Mouse (Mus musculus): ENCODE data around the gene Ston2. TPM values are rescaled to one million over a fixed set of nuclear protein-coding genes. Genes with fewer than 3 reads are reported as not detected.

Gene Ston2
- total RNA-seq, 1 experiment from 2014 or later, result 18.2 TPM

DNA sequence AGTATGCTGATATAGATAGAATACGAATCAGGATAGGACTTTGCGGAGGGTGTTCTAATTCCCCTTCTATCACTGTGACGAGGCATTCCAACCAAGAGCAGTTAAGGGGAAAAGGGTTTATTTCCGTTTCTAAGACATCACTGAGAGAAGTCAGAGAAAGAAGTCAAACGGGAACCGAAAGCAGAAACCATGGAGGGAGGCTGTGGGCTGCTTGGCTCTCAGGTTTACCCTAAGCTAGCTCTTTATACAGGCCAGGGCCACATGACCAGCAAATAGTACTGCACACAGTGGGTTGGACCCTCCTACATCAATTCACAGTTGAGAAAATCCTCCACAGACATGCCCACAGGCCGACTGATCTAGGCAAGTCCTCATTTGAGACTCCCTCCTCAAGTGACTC is 69.1 kb downstream of the Ston2 start:
- ATAC-seq (ENCODE audit: extremely low read depth, insufficient number of reproducible peaks, low FRiP score, poor library complexity, severe bottlenecking), result no peak

GRCm38 (mm10) chr12:91715686-91716085 is 72.5 kb downstream of the Ston2 start:
- ATAC-seq (ENCODE audit: extremely low read depth, insufficient number of reproducible peaks, low FRiP score, poor library complexity, severe bottlenecking), result no peak

GRCm38 (mm10) chr12:91713358-91713757 is 74.8 kb downstream of the Ston2 start:
- ATAC-seq (ENCODE audit: extremely low read depth, insufficient number of reproducible peaks, low FRiP score, poor library complexity, severe bottlenecking), result no peak

DNA sequence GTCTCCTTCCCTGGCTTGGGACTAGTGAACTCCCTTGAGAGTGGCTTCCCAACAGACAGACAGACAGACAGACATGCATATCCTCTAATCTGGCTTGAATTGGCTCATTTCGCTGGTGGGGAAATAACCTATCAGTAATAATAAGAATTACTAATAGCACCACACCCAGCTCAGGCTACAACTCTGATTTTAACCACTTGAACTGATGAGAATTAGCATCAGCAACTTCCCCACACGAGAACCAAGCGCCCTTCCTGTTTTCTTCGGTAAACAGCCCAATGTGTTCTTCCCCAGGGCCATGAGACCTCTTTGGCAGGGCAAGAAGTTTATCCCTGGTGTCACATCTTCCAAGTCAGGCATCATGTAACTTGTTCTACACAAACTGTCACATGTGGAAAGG is 76.5 kb downstream of the Ston2 start:
- no peak for ATAC-seq (ENCODE audit: extremely low read depth, insufficient number of reproducible peaks, low FRiP score, poor library complexity, severe bottlenecking)

- ATAC-seq (ENCODE audit: extremely low read depth, insufficient number of reproducible peaks, low FRiP score, poor library complexity, severe bottlenecking), result no peak
These were observed 77.3 kb downstream of the Ston2 start for GRCm38 (mm10) chr12:91710876-91711275.

GRCm38 (mm10) chr12:91709634-91710033 is 78.6 kb downstream of the Ston2 start:
- ATAC-seq (ENCODE audit: extremely low read depth, insufficient number of reproducible peaks, low FRiP score, poor library complexity, severe bottlenecking), result no peak

DNA sequence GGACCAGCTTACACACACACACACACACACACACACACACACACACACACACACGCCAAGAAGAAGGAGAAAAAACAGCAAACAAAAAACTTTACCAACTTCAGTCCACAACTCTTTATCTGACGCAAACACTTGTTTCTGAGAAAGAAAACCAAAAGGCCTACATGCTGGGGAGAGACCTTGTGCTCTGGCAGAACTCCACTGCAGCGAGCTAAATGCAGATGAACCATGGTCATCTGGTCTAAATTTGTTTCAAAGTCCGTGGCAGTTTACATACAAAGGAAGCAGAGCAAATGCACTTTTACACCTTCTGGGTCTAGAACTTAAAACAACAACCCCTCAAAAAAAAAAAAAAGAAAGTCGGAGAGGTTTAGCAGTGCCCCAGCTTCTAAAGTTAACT is 79.0 kb downstream of the Ston2 start:
- ATAC-seq (ENCODE audit: extremely low read depth, insufficient number of reproducible peaks, low FRiP score, poor library complexity, severe bottlenecking), result no peak

GRCm38 (mm10) chr12:91707807-91708206 is 80.4 kb downstream of the Ston2 start:
- ATAC-seq (ENCODE audit: extremely low read depth, insufficient number of reproducible peaks, low FRiP score, poor library complexity, severe bottlenecking), result no peak

DNA sequence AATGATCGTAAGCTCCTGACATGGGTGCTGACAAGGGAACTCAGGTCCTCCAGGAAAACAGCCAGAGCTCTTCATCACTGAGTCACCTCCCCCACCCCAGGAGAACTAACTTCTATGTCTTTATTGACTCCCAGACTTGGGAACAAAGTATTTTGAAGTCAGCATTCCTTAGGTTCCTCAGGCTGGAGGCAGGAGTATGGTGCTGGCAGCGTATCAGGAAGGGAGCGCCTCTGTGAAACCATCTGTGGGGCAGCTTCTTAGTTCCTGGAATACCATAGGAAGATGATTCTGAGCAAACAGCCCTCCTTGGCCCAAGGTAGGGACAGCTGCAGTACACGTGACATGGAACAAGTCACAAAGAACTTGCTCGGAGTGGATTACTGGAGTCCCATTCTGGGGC is 84.7 kb downstream of the Ston2 start:
- no peak for ATAC-seq (ENCODE audit: extremely low read depth, insufficient number of reproducible peaks, low FRiP score, poor library complexity, severe bottlenecking)

DNA sequence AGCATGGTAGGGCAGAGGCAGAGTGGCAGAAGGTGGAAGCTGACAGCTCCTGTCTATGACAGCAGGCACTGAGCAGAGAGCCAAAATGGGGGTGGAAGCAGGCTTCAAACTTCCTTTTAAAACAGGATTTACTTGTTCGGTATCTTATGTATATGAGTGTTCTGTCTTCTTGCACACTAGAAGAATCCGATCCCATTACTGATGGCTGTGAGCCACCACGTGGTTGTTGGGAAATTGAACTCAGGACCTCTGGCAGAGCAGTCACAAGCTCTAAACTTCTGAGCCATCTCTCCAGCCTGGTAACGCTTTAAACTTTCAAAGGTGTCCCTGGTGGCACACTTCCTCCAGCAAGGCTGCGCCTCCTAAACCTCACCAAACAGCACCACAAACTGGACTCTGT is 85.4 kb downstream of the Ston2 start:
- no peak for ATAC-seq (ENCODE audit: extremely low read depth, insufficient number of reproducible peaks, low FRiP score, poor library complexity, severe bottlenecking)

- ATAC-seq (ENCODE audit: extremely low read depth, insufficient number of reproducible peaks, low FRiP score, poor library complexity, severe bottlenecking), result no peak
These were observed 88.6 kb downstream of the Ston2 start for GRCm38 (mm10) chr12:91699451-91700141.

DNA sequence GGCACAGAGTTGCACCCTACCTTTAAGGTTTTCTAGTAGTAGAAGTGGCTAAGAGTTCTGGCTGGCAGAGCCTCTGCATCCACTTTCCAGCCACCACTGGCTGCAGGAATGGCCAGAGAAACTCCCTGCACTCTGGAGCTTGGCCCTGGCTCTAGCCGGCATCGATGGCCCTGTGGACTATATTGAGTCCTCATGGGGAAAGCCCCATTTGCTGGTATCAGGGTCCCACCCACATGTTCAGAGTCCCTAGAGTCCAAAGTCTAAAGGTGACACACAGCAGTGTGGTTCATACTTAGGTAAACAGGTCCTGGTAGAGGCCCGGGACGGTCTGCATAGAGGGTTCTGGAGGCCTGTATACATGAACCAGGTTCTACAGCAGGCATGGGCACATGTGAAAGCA is 92.0 kb downstream of the Ston2 start:
- no peak for ATAC-seq (ENCODE audit: extremely low read depth, insufficient number of reproducible peaks, low FRiP score, poor library complexity, severe bottlenecking)

GRCm38 (mm10) chr12:91695761-91696160 is 92.4 kb downstream of the Ston2 start:
- ATAC-seq (ENCODE audit: extremely low read depth, insufficient number of reproducible peaks, low FRiP score, poor library complexity, severe bottlenecking), result no peak

DNA sequence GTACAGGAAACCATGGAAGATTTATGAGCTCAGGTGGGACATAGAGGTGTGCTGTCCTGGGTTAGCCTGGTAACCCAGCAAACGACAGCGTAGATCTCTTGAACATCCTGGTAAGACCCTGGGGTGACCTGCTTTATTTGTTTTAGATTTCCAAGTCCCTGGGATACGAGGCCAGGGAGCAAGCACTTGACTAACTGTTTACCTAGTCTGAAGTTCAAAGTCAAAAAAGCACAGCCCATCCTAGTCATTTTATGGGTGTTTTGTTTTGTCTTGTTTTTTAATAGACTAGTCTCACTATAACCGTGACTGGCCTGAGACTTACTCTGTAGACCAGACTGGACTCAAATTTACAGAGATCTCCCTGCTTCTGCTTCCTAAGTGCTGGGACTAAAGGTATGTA is 93.4 kb downstream of the Ston2 start:
- no peak for ATAC-seq (ENCODE audit: extremely low read depth, insufficient number of reproducible peaks, low FRiP score, poor library complexity, severe bottlenecking)

GRCm38 (mm10) chr12:91693566-91693965 is 94.6 kb downstream of the Ston2 start:
- no peak for ATAC-seq (ENCODE audit: extremely low read depth, insufficient number of reproducible peaks, low FRiP score, poor library complexity, severe bottlenecking)

DNA sequence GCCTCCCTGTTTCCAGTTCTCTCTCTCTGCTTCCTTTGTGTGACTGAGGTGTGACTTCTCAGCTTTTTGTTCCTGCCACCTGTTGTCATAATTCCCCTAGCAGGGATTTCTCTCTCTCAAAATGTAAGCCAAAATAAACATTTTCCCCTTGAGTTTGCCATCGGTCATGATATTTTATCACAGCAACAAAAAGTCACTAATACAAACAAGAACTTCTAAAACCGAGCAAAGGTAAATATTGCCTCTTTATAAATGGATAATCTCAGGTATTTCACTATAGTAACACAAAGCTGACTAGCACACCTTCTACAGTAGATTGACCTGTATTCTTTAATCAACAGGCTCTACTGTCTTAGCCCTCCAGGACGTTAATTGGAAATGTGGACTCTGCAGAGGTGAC is 95.2 kb downstream of the Ston2 start:
- no peak for ATAC-seq (ENCODE audit: extremely low read depth, insufficient number of reproducible peaks, low FRiP score, poor library complexity, severe bottlenecking)

DNA sequence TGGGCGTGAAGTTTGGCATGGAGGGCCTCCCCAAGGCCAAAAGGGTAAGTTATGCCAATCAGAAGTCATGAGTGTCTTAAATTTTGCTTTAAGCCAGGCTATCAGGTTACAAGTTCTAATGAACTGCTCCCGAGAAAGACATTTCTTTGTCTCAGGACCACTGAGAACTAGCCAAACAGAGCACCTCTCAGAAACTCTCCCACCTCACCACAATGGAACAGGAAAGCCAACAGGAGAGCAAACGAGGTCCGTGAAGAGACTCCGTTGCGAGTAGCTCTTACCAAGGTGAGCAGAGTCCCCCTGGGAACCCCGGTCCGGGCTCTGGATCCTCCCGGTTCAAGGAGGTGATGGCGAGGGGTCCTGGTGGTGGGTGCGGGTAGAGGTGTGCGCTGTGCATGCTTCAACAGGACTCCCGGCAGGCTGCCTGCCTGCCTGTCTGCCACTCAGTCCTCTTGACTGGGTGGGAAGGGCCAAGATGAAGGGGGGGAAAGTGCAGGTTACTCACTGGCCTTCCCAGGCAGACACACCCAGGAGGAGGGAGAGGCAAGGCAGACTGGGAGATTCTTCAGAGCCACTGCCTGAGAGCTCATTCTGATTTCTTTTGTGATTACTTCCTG is 102.4 kb downstream of the Ston2 start:
- ATAC-seq (ENCODE audit: extremely low read depth, insufficient number of reproducible peaks, low FRiP score, poor library complexity, severe bottlenecking), result no peak

- ATAC-seq (ENCODE audit: extremely low read depth, insufficient number of reproducible peaks, low FRiP score, poor library complexity, severe bottlenecking), result no peak
These were observed 103.3 kb downstream of the Ston2 start for GRCm38 (mm10) chr12:91684840-91685415.

DNA sequence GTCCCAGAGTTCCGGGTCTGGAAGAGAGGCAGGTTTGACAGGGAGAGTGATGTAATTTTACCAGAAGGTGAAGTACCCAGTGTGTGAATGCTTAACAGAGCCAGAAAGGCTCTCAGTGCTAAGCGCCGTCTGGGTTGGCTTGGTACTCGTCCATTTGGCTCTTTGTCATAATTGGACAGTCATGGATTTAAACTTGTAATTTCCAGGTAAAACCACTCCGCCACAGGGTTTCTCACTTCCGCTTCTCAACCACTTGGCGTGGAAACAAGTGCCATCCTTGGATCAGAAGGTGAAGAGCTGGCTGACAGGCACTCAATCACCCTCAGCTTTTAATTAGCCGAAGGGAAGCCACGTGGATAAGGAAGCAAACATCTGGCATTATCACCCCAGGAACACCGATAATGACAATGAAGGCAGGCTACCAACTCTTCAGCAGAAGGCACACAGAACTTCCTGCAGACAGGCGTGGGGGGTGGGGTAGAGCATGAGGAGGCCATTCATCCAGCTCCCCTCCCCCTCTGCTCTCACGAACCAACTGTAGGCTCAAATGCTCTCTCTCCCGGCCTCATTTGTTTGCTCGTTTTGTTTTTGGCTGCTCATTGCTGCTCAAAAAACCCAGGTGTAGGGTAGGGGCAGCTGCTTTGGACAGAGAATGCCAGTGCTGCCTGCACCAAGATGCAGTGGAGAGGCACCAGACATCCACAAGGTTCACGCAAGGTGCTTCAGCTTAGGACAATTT is 103.9 kb downstream of the Ston2 start:
- ATAC-seq (ENCODE audit: extremely low read depth, insufficient number of reproducible peaks, low FRiP score, poor library complexity, severe bottlenecking), result no peak

- ATAC-seq (ENCODE audit: extremely low read depth, insufficient number of reproducible peaks, low FRiP score, poor library complexity, severe bottlenecking), result no peak
These were observed 104.6 kb downstream of the Ston2 start for GRCm38 (mm10) chr12:91683549-91684100.
